Mouse (Mus musculus) gastrocnemius, postnatal 36 days (tissue): ENCODE data around the gene Rhobtb3. TPM values are rescaled to one million over a fixed set of nuclear protein-coding genes. Genes with fewer than 3 reads are reported as not detected.
"Not testable (repeated sequence)": the region's sequence is repeated elsewhere in the genome, so short reads cannot be mapped to it uniquely, and the experiment has no call there.

Experiments
- DNase-seq, 2 experiments: peaks; one replicate each; pipeline ENCODE4 v3.0.0; 2022
- intact Hi-C: fragments of 180-260 bp; cut with DNase I; formaldehyde crosslinking; loops from one replicate; pipeline ENCODE4 v1.15.1; 2025
- total RNA-seq, 2 experiments: library from RNA; stranded (reverse); gene quantifications; 2 replicates each; pipeline ENCODE4 v1.2.3; 2021

The Rhobtb3 gene
- total RNA-seq, 2 experiments from 2014 or later = 11.3 to 15.8 TPM

- intact Hi-C loops = no loop called here
- no peak for DNase-seq
These were observed 13.1 kb downstream of the Rhobtb3 start for GRCm38 (mm10) chr13:75930660-75931059.

- intact Hi-C loops = no loop called here
- DNase-seq = no peak
These were observed 13.7 kb downstream of the Rhobtb3 start for GRCm38 (mm10) chr13:75930023-75930422.

- intact Hi-C loops, DNase-seq: not testable (repeated sequence)
These were observed 14.7 kb downstream of the Rhobtb3 start for GRCm38 (mm10) chr13:75929071-75929470.

GRCm38 (mm10) chr13:75927951-75928350, 15.8 kb downstream of the Rhobtb3 start:
- no peak for DNase-seq
- intact Hi-C loops = no loop called here

- intact Hi-C loops = no loop called here
- no peak for DNase-seq
These were observed 29.6 kb downstream of the Rhobtb3 start for GRCm38 (mm10) chr13:75914151-75914550.

- intact Hi-C loops = no loop called here
- no peak for DNase-seq
These were observed 35.5 kb downstream of the Rhobtb3 start for GRCm38 (mm10) chr13:75908187-75908586.

- no peak for DNase-seq
- intact Hi-C loops = no loop called here
These were observed 36.6 kb downstream of the Rhobtb3 start for GRCm38 (mm10) chr13:75907133-75907532.

- intact Hi-C loops = no loop called here
- no peak for DNase-seq
These were observed 39.1 kb downstream of the Rhobtb3 start for GRCm38 (mm10) chr13:75904660-75905059.

- intact Hi-C loops = not testable (repeated sequence)
These were observed 42.8 kb downstream of the Rhobtb3 start for GRCm38 (mm10) chr13:75900928-75901327.

GRCm38 (mm10) chr13:75892876-75893275, 50.8 kb downstream of the Rhobtb3 start:
- intact Hi-C loops = no loop called here

More at GRCm38 (mm10) chr13:75900928-75901327, 42.8 kb downstream of the Rhobtb3 start:
- not testable (repeated sequence) for DNase-seq

GRCm38 (mm10) chr13:75892291-75892690, 51.4 kb downstream of the Rhobtb3 start:
- DNase-seq = no peak
- intact Hi-C loops = no loop called here

More at GRCm38 (mm10) chr13:75892876-75893275, 50.8 kb downstream of the Rhobtb3 start:
- no peak for DNase-seq

GRCm38 (mm10) chr13:75891868-75892267, 51.9 kb downstream of the Rhobtb3 start:
- intact Hi-C loops = no loop called here
- DNase-seq = no peak

- intact Hi-C loops = loop anchor here (5.0 kb wide), 1 partner anchor 1026 kb away; no protein-coding TSS in a partner anchor
- no peak for DNase-seq
These were observed 59.9 kb downstream of the Rhobtb3 start for GRCm38 (mm10) chr13:75883792-75884191.

- DNase-seq = no peak
- intact Hi-C loops = loop anchor here (5.0 kb wide), 1 partner anchor 1023 kb away; no protein-coding TSS in a partner anchor
These were observed 63.2 kb downstream of the Rhobtb3 start for GRCm38 (mm10) chr13:75880501-75880900.

- no peak for DNase-seq
- intact Hi-C loops = loop anchor here (2.0 to 5.0 kb wide), 2 partner anchors 651 to 1022 kb away; no protein-coding TSS in a partner anchor
These were observed 64.0 kb downstream of the Rhobtb3 start for GRCm38 (mm10) chr13:75879756-75880155.

GRCm38 (mm10) chr13:75877907-75878306, 65.8 kb downstream of the Rhobtb3 start:
- intact Hi-C loops = loop anchor here (2.0 kb wide), 1 partner anchor 649 kb away; no protein-coding TSS in a partner anchor
- no peak for DNase-seq

GRCm38 (mm10) chr13:75876592-75876991, 67.1 kb downstream of the Rhobtb3 start:
- intact Hi-C loops = no loop called here
- no peak for DNase-seq

- DNase-seq, intact Hi-C loops: not testable (repeated sequence)
These were observed 67.5 kb downstream of the Rhobtb3 start for GRCm38 (mm10) chr13:75876188-75876587.

- intact Hi-C loops = no loop called here
- DNase-seq = no peak
These were observed 68.9 kb downstream of the Rhobtb3 start for GRCm38 (mm10) chr13:75874608-75875376.

GRCm38 (mm10) chr13:75867876-75868275, 75.8 kb downstream of the Rhobtb3 start:
- DNase-seq = no peak
- intact Hi-C loops = no loop called here

- intact Hi-C loops = no loop called here
- no peak for DNase-seq
These were observed 78.1 kb downstream of the Rhobtb3 start for GRCm38 (mm10) chr13:75865486-75866184.
